Mouse (Mus musculus): ENCODE results near the gene Mybbp1a.

Gene Mybbp1a

DNA sequence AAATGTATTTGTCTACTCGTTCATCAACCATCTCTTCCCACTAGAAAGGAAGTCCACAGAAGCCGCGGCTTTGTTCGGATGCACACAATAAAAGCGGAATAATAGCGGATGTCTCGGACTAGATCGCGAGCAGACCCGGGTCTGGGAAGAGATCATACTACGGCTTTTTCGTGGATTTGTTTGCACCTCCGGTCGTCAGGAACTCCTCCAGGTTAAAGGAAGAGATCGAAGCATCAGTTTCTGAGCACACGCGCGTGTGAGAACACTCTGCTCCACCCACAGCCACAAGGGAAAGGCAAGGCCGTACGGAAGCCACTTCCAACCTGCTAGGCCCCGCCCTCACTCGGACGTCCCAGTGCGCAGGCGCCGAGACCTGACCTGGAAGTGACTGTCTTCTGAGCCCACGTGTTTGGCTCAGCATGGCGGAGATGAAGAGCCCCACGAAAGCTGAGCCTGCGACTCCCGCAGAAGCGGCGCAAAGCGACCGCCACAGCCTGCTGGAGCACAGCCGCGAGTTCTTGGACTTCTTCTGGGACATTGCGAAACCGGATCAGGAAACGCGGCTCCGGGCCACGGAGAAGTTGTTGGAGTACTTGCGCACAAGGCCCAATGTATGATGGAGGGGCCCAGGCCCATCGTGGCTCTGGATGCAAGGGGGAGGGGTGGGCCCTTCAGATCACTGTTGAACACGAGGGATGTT is at the start of gene Mybbp1a:
TSS of gene Mybbp1a (plus strand) at position 391 of the 700 bp plus-strand sequence.
- DNase-seq (ENCODE audit: low spot score): peak; percentile 98

DNA sequence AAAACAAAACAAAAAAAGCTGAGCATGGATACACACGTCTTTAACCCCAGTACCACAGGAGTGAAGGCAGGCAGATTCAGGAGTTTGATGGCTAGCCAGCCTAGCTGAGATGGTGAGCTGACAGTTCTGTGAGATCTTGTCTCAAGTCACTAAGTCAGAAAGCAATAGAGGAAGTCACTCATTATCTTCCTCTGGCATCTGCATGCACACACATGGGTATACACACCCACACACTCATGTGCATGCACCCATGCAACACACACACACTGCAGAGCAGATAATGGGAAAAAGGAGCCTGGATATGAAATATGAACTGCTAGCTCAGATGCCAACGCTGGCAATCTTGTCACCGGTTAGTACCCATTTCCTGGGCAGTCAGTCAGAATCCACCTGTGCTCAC is 47.9 kb upstream of the Mybbp1a start:
- no peak for DNase-seq (ENCODE audit: low spot score)

DNA sequence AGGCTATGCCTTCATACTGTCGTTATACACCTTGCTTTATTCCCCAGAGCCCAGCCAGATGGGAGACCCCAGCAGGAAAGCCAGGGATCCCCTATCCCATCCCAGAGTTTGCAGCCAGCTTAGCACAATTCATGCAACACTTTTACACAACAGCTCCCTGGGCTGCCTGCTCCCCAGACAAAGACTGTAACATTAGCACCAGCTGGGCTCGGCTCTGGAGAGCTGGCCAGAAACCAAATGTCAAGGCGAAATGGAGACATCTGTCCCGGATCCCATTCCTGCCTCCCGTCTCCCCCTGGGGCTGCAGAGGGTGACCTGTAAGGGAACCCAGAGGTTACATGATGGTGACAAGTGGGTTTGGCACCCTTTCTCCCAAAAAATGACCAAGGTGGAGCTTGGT is 47.5 kb upstream of the Mybbp1a start:
- no peak for DNase-seq (ENCODE audit: low spot score)

DNA sequence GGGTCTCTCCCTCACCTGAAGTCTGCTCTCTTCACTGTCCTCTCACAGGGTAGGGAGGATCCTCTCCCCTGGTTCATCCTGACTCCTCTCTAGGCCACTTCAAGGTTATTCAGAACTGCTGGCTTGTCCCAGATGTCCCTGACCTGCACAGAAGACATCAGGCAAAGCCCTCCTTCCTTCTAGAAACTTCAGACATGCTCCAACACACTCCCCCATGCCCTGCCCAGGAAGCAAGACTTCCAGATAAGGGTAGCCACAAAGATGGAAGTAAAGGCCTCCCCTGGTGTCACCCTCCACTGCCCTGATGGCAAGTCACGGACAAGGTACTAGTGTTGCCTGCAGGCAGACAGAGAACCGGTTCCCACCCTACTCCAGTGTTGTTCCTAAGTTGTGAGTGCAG is 46.5 kb upstream of the Mybbp1a start:
- DNase-seq (ENCODE audit: low spot score): no peak

DNA sequence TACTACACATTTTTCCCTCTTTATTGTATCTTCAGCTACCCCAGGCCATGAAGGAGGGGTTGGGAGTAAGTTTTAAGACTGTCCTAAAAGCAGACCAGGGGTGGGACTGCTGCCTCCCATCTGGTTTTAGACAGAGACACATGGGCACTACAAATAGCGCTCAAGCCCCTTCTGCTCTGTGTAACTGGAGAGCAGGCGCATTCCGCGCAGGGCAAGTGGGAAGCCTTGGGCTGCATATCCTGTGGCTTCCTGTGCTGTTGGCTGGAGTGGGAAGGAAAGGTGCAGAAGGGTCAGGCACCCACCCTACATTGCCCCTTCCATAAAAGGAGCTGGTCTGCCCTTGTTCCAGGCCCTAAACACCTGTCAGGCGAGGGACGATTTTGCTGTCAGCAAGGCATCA is 45.5 kb upstream of the Mybbp1a start:
- DNase-seq (ENCODE audit: low spot score): no peak

DNA sequence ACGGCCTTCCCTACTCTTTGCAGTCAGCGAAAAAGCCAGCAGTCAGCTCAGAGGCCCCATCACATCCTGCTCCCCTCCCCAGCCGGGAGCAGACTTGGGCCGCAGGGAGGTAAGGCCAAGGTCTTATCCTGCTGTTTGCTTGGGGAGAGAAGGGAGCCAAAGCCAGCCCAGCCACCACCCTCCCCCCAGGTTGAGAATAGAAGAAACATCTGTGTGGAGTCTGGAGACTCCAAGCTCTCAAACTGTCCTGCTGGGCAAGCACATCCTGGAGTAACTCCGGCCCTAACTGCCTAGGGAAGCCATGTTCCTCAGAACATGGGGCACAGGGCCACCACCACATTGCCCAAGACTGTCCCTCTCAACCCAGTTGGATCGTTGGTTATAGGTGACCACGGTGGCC is 44.5 kb upstream of the Mybbp1a start:
- no peak for DNase-seq (ENCODE audit: low spot score)

DNA sequence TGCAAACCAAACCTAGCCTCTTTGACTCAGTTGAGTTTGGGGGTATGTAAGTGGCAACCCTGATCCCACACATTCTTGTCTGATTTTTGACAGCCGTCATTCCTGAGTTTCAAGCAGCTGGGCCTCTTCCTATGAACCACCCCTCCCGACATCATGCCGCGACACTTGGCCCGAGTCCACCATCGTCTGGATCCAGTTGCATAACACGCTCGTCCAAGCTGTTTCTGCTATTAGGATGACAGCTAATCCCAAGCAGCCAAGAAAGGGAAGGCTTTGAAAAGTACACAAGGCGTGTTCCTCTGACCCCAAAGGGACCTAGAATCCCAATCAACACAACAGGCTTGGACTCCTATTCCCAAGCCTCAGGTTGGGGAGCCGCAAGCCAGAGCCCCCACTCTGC is 44.1 kb upstream of the Mybbp1a start:
- peak; percentile 54 for DNase-seq (ENCODE audit: low spot score)

DNA sequence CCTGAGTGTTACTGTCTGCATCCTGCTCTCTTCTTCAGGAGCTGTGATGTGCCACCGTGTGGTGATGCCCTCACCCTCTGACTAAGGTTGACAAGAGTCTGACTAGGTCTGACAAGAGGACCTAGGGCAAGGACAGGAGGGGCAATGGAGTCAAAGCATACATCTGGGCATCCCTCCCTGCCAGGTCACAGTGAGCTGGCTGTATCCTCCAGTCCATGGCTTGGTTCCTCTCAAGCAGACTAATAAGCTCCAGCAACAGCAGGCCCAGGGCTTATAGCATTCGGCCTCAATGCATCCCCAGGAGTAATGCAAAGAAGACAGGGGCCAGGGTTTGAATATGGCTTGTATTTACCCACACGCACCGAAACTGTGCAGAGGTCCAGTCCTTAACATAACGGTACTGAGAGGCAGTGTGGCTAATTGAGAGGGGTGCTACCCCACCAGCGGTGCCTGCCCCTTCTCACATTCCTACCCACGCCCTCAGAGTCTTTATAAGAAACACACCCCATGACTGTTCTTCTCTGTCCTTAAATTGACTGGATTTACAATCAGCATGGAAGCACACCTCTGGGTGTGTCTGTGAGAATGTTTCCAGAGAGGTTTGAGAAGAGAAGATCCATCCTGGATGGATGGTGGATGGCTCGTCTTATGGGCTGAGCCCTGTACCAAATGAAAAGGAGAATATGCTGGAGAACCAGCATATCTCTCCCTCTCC is 43.2 kb upstream of the Mybbp1a start:
- no peak for DNase-seq (ENCODE audit: low spot score)

DNA sequence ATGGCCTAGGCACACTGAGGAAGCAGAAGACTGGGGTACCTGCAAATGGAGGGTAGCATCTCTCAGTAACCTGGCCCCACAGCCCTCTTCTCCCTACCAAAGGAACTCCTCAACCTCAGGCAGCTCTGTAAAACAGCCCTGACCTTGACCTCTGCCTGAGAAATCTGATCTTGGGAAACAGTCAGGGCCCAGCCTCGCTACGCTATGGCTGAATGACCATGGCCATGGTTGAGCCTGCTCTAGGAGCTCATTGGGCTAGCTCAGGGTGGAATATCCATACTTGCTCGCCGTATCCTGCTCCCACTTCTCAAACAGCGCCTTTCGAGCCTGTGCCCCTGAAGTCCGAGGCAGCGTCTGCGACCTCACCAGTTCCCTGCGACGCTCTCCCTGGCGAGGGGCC is 40.1 kb upstream of the Mybbp1a start:
- no peak for DNase-seq (ENCODE audit: low spot score)

DNA sequence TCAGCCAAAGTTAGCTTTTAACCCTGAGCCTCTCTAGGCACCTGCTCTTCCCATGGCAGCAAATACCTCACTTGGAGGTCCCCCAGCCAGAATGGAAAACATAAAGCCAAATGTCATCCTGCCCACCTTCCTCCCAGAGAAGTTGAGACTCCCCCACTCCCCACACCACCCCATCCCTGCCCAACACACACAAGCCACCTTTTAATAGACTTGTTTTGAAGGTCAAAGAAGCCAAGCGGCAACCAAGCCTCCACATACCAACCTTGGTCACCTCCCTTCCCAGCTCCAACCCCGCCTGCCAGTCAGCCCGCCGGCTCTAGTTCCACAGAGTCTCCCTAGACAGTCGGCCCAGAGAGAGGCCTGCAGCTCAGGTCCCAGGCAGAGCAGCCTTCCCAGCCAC is 39.1 kb upstream of the Mybbp1a start:
- no peak for DNase-seq (ENCODE audit: low spot score)

DNA sequence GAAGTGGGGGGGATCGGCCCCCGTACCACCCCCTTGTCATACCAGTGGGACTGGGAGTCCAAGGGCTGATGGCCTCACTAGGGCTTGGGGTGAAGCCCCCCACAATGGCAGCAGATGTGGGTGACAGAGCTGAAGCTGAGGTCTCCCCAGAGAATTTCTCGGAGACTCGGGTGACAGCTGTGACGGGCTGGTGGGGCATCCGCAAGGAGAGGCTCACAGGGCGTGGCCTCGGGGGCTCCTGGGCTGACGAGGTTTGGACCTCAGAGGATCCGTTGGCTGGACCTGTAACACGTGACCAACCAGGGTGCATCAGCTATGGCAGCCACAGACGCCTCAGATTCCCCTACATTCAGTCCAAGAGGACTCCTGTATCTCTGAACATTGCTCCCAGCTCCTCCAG is 38.2 kb upstream of the Mybbp1a start:
- DNase-seq (ENCODE audit: low spot score): no peak

DNA sequence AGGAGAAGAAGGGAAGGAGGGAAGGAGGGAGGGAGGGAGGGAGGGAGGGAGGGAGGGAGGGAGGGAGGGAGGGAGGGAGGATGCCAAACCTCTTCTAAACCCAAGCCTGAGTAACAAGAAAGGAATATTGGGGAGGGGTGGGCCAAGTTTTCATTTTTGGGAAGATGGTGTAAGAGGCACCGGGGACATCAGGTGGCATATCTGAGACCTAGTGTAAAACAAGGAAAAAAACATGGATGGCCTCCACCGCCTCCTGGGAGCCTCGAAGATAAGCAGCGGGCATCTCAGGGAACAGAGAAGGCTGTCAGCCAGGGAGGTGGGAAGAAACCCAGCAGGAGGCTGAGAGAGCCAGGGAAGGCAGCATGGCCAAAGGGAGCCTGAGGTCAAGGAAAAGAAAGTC is 35.6 kb upstream of the Mybbp1a start:
- DNase-seq (ENCODE audit: low spot score): no peak

DNA sequence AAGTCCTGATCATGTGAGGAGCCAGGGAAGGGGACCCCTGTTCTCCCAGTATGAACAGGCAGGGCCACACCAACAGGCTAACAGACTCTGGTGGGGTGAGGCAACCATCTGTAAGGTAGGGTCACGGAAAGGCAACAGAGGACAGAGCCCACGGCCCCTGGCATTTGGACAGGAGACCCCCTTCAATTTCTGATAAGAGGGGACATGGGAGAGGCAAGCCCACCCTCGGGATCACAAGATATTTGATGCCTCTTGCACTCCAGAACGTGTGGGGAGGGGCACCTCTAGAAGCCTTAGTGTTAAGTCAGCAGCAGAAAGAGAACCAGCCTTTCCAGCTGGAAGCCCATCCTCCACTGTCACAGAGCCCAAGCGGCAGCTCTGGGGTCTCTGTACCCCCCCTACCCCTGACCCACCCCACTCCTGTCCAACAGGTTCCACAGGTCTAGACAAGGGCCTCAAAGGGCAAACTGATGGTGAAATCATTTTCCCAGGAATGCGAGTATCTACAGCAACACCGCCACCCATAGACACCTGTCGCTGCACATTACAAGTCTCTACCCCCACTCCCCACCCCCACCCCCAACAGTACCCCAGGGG is 35.0 kb upstream of the Mybbp1a start:
- DNase-seq (ENCODE audit: low spot score): no peak

DNA sequence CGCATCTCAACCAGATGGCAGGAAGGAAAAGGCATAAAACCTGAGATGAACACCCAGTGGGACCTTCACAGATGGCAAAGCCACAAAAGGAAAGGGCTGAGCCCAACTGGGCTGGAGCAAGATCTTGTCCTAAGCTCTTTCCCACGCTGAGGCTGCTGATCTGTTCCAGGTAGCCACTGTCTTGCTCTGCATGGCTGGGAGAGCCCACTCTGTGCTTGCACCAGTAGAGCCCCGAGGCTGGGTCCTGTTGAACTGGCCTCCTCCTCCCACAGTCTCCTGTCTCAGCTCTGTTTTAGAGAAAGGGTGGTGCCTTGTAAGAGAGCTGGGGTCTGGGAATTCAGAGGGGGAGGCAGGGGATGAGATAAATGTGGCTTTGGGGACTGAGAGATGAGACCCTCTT is 34.1 kb upstream of the Mybbp1a start:
- DNase-seq (ENCODE audit: low spot score): no peak

DNA sequence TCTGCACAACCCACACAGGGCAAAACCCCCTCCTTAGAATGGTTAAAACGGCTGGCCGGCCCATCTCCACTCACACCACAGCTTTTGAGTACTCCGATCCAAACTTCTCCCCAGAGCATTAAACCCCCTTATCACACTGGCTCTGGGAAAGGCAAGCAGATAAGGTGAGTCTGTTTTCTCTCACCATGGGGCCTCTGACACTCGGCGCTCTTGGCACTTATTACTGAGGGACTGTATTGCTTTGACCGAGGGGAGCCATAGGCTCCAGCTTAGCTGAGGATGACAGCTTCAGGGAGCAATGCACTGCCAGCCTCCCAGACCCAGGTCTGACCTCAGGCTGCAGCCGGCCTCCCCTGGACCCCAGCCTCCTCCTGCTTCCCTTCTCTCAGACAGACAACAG is 33.6 kb upstream of the Mybbp1a start:
- DNase-seq (ENCODE audit: low spot score): no peak

DNA sequence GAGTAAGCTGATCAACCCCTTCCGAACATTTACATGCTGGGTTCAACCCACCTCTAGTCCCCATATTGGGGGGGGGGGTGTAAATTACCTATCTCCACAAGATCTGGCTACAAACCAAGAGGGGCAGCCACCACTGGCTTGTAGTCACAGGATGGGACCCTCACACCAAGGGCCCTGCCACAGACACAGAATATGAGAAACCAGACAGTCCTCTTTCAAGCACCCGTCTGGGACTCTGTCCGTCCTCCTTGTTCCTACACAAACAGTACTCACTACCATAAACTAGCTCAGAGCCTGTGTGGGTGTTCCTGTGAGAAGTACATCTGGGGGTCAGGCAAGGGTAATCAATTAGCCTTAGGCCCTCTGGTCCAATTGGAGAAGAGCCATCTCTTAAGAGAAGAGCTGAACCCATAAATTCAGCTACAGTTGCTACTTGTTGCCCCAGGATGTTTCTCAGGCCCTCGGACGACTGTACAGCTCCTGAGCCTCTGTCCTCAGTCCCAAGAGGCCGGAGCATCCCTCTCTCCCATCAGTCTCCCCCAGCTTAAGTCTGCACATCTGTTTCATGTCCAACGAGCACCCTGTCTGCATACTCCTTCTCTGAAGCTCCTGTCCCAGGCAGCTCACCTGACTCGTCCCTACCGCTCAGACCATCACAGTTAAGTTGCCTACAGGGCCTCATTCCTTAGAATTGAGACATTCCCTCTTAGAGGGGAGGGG is 32.5 kb upstream of the Mybbp1a start:
- no peak for DNase-seq (ENCODE audit: low spot score)

DNA sequence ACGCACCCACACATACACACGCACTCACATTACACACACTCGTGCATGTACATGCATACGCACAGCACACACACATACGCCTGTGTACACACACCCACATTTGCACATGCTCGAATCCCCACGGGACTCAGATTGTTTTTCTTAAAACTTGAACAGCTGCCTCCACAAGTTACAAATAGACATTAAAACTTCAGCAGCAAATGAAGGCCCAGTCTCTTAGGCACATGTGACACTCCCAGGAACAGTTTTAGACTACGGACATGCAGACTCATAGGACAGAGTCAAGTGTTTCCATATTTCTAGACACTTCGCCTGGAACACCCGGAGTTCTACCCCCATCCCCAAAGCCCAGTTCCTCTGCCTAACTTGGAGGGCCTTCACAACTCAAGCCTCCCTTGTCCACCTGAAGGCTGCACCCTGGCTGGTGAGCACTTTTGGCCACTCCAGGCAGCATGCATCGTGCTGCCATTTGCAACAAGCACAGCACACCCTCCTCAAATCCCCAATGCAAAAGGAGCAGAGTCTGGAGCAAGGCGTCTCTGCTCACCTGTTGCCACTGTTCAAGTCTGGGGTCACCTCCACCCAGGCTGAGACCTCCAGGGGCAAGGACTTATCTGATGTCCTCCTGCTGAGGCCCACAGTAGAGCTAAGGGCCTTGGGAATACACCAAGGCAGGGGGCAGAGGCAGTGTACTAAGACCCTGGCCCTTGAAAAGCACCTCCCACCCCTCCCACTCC is 31.3 kb upstream of the Mybbp1a start:
- no peak for DNase-seq (ENCODE audit: low spot score)

DNA sequence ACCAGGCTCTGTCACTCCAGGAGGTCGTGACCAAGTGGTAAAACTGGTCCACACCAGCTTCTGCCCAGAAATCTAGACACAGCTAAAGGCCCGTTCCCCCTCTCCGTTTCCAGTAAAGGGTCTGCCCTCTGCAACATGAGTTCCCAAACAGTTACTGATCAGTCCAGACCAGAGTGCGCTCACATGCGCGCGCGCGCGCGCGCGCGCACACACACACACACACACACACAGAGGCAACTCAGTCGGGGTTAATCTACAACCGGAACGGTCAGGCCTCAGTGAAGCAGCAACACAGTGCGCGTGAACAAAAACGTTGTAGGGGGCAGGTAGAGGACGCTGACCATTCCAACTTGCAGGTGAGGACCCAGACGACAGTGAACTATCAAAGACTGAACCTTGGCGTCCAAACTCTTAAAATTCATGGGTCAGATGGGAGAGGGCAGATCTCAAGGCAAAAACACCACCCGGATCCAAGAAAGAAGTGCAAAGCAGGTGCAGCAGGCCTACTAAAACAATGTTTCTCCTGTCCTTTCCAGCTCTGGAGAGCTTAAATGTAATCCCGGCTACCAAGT is 30.5 kb upstream of the Mybbp1a start:
- no peak for DNase-seq (ENCODE audit: low spot score)

DNA sequence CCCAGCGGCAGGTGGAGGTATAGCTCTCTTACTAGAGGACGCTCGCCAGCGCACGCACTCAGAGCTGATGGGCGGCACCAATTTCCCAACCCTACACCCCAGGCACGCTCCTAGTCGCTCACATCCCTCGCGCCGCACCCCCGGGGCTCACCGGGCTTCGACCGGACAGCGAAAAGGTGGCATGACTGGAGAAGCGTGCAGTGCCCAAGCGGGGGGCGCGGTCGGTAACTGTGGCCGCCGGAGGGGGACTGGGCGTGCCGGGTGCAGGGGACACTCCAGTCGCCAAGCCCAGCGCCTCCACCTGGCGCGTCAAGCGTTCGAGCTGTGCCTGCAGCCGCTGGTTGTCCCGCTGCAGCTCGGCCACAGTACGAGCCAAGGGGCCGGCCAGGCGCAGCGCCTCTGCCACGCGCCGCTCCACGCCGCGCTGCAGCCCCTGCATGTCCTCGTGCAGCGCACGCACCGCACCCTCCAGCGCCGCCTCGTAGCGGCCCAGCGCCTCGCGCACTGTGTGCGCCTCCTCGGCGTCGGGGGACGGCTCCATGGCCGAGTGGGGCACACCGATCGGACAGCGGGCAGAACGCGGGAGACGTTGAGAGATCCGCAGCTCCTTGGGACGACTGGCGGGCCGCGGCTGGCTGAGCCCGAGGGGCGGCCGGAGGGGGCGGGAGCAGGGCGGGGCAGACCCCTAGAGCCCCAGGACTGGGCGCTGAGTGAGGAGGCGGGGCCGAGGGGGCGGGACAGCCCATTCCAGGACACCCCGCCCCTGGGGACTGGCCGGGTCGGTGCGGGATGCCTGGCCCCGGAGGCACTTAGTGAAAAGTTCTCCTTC is 29.8 kb upstream of the Mybbp1a start, which contains the start of gene Smtnl2:
TSS of gene Smtnl2 (minus strand) at position 621 of the 829 bp plus-strand sequence.
- DNase-seq (ENCODE audit: low spot score): peak; percentile 87

DNA sequence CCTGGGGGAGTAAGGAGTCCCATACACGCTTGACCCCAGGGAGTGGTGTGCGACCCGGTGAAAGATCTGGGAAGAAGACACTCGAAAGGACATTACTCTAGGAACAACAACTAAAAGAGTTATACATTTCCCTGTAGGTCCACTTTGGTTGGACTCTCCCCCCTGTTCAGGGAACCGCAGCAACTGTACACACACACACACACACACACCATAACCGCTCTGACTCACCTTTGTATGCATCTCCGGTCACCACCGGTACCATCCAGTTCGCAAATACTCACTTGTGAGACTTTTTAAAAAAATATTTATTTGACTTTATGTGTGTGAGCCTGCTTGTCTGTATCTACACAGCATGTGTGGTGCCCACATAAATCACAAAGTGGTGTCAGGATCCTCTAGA is 29.2 kb upstream of the Mybbp1a start:
- DNase-seq (ENCODE audit: low spot score): no peak

DNA sequence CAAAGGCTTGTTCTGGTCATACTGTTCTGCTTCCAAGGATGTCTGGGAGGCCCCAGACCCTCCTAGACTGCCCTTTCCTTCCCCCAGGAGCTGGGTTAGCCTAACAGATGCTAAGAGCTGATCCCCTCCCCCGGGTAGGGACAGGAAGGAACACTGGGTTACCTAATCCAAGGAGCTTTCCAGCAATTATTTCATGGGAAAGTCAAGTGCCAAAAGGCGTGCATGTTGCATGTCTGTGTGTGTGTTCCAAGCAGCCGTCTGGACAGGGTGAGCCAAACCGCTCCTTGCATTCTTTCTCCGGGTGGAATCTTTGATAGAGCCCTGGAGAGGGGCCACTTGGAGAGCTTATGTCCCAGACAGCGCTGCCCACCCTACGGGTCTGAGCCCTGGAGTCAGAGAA is 28.1 kb upstream of the Mybbp1a start:
- peak; percentile 32 for DNase-seq (ENCODE audit: low spot score)
